Mouse (Mus musculus) urinary bladder, postnatal 4 days (tissue): ENCODE results near the gene Nr3c2.

Source experiments
- DNase-seq, 2 experiments: peaks; one replicate each; pipeline ENCODE4 v3.0.0; 2021 to 2022; ENCODE audit warnings: low spot score in 2 of 2

The Nr3c2 gene

DNA sequence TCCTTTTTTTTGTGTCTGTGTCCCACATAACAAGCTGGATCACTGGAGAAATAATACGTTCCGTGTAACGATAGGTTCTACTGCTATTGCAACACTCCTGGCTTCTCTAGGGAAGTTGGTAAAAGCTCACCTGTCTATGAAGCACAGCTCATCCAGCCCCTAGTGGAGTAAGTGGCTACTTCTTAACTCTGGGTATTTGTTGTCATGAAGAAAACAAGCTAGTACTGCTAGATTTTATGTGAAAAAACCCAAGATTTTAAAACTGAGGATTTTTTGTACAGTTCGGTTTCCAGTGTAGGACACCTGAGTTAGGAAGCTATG lies 271.2 kb downstream of the Nr3c2 start:
- DNase-seq, result no peak

DNA sequence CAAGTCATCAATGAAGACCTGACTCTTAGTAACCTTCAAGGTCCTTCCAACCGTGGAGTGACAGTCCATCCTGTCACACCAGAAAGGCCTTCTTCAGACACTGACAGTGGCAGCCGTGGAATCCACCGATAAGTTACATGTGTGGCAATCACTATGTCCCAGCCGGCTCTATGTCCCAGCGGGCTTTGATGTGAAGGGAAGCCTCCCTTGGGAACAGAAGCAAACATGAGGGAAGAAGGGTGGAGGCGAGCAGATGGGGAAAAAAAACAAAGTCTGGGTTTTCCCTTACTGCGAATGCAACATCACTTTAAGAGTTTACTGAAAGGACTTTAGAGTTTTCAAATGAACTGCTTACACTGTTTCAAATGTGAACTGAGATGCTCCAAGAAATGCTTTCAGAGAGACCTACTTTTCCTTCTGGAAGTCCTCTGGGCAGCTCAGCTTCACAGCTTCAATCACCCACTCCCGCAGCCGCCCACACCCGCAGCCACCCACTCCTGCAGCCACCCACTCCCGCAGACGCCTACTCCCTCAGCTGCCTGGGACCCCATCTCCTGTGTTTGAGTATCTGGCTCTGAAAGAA lies 273.9 kb downstream of the Nr3c2 start:
- DNase-seq, result no peak

DNA sequence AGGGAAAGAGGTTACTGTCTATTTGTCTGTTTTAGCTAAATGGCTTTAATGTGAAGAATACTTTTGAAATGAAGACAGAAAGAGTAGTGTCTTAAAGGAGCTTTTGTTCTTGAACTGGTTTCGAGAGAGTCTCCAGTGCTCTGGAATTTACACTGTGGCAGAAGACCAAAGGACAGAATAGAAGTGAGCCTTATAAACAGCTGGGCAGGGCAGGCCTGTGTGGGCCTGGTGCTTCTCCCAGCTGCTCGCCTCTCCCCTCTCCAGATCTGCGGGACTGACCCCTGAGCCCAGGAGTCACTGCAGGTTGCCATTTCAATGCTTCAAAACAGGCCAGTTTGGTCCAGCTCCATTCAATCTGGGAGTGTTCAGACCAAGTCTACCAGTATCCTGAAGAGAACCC lies 274.5 kb downstream of the Nr3c2 start:
- DNase-seq, result no peak

DNA sequence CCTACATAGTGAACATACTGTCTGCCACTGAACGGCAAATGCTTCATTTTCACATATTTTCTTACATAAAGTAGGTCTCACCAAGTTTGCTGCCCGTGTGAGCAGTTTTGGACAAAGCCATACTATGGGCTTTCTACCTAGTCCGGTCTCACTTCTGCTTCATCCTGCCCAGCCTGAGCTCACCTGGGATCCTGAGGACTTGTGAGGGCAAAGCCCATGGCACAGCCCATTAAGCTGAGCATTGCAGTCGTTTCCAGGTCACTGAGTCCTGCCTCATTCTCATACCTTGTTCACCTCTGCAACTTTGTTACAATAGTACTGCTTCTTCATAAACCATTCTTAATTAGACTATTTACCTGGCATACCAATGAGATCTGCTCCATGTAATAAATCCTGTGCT lies 276.2 kb downstream of the Nr3c2 start:
- DNase-seq, result no peak

DNA sequence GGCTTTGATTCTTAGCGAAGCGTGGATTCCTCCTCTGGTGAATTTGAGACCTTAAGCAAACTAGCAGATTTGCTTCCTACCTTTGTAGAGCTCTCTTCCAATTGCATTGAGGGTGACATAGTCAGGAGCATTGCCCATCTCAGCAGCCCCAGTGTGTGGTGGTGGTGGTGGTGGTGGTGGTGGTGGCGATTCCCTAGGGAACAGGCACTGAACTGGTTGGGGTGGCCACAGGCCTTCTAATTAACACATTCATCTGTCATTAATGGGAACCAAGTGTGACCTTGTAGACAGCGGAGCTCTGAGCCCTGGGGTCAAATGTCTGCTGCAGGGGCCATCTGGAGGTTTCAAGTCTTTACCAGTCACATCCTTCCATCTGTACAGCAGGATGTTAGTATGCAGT lies 277.1 kb downstream of the Nr3c2 start:
- DNase-seq, result no peak

DNA sequence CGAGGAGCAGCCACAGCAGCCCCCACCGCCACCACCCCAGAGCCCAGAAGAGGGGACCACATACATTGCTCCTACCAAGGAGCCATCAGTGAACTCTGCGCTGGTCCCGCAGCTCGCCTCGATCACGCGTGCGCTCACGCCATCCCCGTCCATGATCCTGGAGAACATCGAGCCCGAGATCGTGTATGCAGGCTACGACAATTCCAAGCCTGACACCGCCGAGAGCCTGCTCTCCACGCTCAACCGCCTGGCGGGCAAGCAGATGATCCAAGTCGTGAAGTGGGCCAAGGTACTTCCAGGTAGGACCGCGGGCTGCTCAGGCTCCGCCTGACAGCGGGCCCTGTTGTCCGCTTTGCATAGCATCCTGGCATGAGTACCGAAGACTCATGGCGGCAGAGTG lies 286.6 kb downstream of the Nr3c2 start:
- DNase-seq, result no peak

DNA sequence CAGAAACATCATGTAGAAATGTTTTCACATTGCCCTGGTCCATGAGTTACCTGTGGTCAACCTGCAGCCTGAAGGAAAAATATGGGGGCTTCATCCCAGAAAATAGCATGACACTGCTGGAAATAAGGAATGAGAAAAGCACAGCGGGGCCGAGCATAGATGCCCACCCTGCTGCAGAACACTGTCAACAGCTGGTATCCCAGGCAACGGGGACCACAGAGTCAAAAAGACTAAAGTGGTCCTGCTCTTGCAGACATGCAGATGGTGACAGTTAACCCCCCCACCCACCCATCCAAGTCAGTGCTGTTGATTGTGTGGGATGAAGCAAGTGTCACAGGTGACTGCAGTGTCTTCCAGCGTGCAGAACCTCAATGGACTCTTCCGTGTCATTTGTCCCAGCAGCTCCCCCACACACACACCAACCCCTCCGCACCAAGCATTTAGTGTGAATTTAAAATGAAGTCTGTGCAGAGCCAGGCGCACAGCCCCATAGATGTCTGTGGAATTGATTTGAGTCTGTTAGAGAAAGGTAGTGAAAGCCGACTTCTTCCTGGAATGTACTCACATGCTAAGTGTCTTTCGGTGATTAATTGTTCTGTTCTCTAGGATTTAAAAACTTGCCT lies 287.8 kb downstream of the Nr3c2 start:
- DNase-seq, result no peak

DNA sequence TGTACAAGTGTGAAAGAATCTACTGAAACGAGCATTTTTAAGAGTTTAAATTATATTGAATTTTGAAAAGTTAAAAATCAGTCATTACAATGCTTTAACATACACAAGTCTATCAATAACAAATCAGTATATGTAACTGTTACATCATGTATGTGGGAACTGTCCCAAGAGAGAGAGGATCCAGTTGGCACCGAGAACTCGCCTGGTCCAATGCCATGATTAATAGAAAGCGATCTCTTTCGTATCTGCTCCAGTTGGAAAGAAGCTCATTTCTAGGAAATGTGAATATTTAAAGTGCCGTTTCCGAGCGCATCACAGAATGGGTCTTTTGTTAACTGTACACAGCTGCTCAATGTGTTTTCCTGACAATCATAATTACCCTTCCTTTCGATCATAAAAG lies 288.5 kb downstream of the Nr3c2 start:
- DNase-seq, result no peak

DNA sequence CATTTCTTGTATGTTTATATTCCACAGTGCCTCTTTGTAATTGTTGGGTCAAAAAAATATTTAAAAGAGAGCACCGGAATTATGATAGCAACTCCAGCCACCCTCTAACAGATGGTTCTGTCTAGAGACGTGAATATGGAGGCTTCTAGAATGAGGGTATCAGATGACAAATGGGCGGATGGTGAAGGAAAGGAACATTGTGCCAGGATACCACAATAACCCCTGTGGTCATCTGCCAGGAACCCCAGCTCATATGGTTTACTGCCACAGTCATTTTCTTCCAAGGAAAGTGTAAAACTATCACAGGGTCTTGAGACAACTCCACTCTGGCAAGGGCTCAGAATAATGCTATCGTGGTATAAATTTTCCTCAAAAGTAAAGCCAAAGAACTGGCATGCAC lies 289.1 kb downstream of the Nr3c2 start:
- no peak for DNase-seq

DNA sequence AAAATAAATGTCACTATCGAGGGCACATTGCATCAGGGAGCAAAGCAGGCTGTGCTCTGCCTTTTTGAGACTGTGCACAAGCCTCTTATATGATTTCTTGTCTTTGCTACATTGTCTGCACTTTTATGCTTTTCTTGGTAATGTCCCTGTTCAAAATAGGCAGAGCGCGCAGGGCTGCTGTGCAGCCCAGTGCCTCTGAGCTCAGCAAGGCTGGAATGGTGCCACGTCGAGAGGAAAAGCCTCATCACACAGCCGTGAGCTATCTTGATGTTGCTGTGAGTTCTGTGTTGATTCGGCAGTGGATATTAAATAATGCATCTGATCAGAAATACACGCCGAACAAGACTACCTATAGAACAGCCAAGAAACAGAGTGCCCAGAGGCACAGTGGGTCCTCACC lies 290.1 kb downstream of the Nr3c2 start:
- DNase-seq, result no peak

DNA sequence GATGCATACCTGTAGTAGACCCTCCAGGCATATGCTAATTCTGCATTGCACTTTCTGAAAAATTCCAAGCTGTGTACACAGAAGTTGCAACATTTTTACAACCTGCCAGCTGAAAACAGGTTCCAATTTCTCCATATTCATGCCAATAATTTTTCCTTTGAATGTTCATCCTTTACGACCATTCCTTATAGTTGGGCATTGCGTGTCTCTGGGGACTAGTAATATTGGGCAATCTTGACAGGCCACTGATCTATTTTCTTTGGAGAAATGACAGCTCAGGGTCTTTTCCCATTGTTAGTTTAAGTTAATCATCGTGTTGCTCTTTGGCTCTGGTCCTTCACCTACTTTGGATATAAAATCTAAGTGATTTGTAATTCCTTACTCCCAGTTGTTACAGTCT lies 291.2 kb downstream of the Nr3c2 start:
- DNase-seq, result no peak

DNA sequence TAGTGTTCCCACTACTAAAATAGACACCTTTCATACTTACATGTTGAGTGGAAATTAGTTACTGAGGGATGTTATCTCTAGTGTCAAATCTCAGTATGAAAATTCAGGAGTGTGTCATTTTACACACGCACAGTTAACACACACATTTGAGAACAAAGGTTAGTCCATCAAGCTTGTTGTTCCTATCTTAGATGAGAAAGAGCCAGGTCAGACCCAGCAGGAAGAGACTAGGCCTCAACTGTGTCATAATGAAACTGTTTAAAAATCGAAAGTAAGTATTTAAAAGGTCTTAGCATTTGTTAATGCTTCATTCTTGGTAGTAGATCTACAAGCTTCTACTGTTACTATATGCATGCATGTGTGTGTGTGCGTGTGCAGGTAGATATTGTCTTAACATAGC lies 310.1 kb downstream of the Nr3c2 start:
- no peak for DNase-seq

DNA sequence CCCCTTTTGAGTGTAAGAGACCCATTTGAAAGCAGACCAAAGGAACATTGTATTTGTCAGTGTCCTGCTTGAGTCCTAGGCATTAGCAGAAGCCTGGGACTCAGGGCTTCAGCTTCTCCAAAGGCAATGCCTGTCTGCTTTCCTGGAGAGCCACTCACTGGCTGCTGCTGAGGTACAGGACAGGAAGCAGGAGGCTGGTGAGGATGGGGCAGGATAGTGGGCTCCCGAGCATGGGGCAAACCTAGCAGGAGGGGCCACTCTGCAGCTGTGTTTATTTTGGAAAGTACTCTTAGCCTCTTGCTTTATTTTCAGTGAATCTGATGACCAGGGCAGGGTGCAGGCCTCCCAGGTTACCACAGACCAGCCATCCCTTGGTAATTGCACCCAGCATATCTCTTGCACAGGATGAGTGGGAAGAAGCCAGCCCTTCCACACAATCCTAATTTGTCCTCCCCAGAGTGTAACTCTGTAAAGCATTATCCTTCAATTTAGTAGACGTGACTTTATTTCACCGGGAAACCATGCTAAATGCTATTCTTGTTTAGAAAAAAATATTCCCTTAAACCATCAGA lies 314.7 kb downstream of the Nr3c2 start:
- no peak for DNase-seq

DNA sequence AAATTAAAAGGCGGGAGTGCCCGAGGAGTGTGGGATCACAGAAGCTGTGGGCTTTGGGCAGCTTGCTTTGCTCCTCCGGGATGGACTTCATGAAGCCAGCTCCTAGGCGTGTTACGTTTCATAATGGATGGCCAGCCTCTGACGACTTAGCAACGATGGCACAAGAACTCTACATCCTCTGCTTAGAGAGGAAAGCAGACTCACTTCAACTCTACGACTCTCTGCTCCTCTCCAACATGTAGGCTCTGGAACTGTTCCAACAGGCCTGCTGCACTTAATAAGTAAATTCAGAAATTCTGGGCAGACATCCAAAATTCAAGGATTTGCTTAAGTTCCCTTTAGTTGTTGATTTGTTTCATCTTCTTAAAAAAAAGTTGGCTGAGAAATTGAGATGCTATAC lies 315.4 kb downstream of the Nr3c2 start:
- DNase-seq, result no peak

DNA sequence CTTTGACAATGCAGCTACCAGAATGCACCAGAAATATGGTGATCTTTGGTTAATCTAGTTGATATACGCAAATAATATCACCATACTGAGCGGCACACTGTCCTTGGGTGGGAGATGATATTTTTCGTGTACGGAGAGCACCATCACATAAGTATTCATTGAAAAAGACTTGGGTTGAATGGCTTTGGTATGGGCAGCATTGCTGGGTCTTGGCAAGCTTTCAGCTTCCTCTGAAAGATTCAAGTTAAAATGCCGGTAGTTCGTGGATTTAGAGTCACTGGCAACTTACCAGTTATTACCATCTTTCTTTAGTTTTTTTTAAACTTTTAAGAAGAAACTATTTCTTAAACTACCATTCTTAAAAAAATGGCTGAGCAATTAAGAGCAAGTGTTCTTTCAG lies 315.9 kb downstream of the Nr3c2 start:
- DNase-seq, result no peak

DNA sequence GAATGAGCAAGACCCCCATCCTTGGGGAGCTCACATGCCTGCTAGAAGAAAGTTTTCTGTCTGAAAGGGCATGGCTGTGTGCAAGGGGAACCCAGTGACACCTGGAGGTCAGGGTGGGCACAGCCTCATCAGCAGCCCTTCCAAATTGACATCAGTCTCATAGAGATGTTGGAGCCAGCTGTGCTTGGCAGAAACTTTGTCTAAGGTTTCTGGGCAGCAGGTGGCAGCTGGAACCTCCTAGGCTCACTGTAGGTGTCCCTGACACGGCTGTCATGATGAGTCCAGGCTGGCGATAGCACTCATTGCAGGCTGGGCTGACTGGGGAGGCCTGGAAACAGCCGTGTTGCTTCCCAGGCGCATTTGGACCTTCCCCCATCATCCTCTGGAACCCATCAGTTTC lies 323.9 kb downstream of the Nr3c2 start:
- no peak for DNase-seq

DNA sequence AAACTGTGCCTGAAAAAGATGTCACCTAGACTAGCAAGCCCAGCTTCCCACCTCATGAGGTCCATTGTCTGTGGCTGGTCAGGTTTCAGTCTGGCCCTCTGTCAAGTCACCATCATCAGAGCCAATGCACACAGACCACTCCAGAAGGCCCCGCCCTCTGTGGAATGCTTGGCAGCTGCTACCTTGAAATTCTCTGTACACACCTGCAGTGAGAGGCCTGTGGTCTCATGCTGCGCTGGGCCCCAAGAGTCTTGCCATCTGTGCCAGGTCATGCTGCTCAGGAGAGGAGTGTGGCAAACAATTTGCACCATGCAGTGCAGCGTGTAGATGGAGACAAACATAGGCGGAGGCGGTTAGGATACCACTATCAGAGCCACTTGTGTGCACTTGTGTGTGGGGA lies 328.5 kb downstream of the Nr3c2 start:
- no peak for DNase-seq

DNA sequence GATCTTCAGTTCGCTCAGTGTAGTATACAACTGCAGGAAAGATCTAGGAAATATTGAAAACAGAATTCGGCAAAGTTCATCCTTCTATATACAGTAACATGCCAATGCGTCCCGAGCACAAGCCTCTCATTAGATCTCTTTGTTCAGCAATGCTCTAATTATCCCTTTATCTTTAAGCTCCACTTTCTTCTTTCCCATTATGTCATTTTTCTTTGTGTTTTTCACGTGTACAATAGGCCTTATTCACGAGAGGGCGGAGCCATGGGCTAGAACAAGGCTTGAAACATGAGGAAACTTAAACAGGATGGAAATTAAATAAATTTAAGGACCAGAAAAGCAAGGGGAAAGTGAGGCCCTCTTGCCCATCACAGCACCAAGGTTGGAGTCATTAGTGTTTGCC lies 329.4 kb downstream of the Nr3c2 start:
- DNase-seq, result no peak

DNA sequence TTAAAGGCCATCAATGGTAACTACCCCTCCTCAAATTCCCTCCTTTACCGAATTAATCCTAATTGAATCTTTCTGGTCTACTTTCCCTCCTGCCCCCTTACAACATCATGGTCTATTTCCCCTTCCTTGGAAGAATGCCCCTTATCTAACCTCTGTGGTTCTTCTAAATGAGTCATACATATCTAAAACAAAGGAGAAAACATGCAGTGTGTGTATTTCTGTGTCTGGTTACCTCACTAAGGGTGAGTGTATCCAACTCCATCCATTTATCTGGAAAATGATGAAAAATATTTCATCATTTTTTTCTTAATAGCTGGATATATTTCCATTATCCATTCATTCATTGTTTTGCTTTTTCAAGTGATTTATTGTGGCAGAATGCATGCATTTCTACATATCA lies 332.0 kb downstream of the Nr3c2 start:
- DNase-seq, result no peak

DNA sequence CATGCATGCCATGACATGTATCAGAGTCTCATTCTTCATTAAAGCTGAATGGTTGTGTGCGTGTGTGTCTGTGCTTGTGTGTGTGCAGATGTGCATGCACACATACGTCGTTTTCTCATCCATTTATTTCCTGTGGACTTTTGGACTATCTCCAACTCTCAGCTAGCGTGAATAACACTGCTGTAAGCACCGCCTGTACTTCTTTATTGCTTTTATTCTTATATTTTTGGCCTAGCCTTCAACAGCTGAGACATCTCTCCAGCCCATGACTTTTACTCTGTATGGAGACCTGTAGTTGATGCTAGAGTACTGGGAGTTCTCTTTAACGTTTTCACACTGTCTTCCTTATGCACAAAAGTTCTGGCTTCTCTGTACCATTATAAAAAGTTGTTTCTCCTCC lies 332.6 kb downstream of the Nr3c2 start:
- no peak for DNase-seq

DNA sequence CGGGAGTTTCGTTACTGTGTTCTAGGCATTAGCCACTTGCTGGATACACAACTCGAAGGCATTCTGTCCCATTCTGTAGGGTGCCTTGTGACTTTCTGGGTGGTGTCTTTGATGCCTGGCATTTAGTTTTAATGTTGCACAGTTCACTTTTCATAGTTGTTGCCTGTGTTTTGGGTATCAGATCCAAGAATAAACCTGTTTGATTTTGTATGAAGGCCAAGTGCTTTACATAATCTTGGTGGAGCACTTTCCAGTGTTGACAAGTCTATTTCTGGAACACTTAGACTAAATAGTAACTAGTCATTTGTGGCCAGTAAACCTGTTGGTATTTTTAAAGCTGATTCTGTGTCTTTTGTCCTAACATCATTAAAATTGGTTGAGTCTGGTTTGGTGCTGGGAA lies 333.2 kb downstream of the Nr3c2 start:
- DNase-seq, result no peak

DNA sequence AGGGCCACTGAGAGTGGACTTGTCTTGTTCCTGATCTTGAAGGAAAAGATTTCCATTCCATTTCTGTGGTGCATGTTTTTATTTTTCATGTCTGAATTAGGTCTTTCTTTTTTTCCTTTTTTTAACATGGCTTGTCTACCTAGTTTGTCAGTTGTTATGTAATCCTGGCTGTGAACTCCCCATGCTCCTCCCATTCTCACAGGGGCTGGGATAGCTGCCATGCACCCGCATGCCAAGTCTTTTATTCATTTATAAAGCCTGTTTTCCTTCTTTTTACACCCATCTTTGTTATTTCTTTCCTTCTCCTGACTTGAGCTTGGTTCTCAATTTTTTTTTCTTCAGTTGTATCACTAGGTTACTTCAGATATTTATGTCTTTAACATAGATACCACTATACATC lies 337.5 kb downstream of the Nr3c2 start:
- DNase-seq, result no peak

DNA sequence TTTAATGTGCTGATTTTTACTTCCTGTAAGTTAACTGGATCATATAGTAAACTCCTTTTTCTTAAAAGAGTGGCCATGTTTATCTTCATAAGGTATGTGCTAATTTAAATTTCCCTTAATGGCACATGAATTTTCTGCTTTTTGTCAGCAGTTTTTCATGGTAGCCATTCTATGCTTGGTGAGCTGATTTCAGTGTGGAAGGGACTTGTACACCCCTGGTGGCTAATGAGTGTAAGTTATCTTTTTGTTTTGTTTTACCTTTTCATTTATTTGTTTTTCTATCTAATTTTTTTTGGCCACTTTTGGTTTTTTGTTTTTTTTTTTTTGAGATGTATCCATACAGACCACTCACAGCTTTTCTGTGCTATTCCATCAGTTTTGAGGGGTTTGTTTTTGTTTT lies 340.2 kb downstream of the Nr3c2 start:
- DNase-seq, result no peak

DNA sequence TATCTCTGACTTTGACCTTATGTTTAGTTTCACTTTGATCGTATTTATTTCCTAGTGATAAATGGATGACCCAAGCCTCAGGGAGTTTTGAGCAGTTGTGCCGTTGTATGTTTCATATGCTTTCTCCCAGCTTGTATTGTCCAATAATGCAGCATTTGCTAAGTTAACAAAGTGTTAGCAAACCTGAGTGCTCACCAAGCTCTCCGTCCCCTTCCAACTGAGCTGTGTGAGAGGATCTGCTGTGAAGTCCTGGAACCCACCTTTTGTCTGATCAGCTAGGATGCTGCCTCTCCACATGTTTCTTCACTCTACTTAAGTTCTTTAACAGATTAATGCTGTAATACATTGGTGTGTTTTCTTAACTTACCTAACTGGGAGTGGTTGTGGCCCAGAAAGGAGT lies 342.1 kb downstream of the Nr3c2 start:
- no peak for DNase-seq
